8 mouse cellular contexts compared by ENCODE assay signal in the genomic region with DNA sequence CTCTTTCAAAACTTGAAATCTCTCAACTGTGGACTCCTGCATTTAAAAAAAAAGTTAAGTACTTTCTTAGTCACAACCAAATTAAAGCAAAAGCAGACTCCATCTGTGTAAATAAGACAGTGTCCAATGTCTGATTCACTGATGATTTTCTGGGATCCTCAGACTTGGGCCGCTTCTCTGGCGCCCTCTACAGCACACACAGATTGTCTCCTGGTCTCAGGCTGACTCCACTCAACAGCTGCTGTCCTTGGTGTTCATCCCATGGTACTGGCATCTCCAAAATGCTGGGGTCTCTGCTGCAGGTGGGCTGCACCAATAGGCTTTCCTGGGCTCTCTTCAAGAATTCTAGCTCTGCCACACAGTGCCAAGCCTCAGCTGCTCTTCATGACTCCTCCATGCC. TPM values are rescaled to one million over a fixed set of nuclear protein-coding genes. Genes with fewer than 3 reads are reported as not detected.
DNase-seq lines count a peak whose midpoint lies in the region; ATAC-seq and TF ChIP-seq lines count a peak whose summit lies in the region.

No protein-coding gene starts in this region.

- peak; percentile 63 for ATAC-seq in embryonic facial prominence, embryonic 14.5 days (ENCODE audit: low read depth)
- no peak for ATAC-seq in monocyte, adult 5-6 weeks (replicated peaks; ENCODE audit: insufficient number of reproducible peaks, low FRiP score, low TSS enrichment, poor library complexity, severe bottlenecking)

- no peaks in the 10 kb centered on the region for H3K79me2 ChIP-seq in C2C12 (ENCODE audit: control insufficient read depth, insufficient read depth)

- no peaks in the 10 kb centered on the region for H3K79me3 ChIP-seq in C2C12 (ENCODE audit: low read depth)

- WGBS in embryonic facial prominence, embryonic 14.5 days, result 7% methylated on average over 2 of the region's 2 CpGs

- H3K4me3 ChIP-seq in C2C12 (ENCODE audit: insufficient read depth, poor library complexity, severe bottlenecking), result no peak overlapping the region
- no peak overlapping the region for H3K4me3 ChIP-seq in embryonic facial prominence, embryonic 14.5 days (ENCODE audit: low read depth, low read length)

- peak; percentile 35 for DNase-seq in heart, adult 8-10 months (ENCODE audit: low spot score)
- no peak for DNase-seq in heart, postnatal 25 days (ENCODE audit: low spot score)
- peak; percentile 81 for DNase-seq in adrenal gland, postnatal 14 days
- peak; percentile 64 for DNase-seq in embryonic facial prominence, embryonic 14.5 days (ENCODE audit: low spot score)
- DNase-seq in kidney, postnatal 36 days, result peak; percentile 51 to 82
- DNase-seq in lung, postnatal 4 days, result peak; percentile 43 to 65

- H3K9ac ChIP-seq in embryonic facial prominence, embryonic 14.5 days (ENCODE audit: low read depth, low read length), result no peak overlapping the region

- no peak overlapping the region for H3ac ChIP-seq in C2C12 (ENCODE audit: control insufficient read depth, insufficient read length, low read depth)

- no peak overlapping the region for H3K27ac ChIP-seq in embryonic facial prominence, embryonic 14.5 days (replicated peaks; ENCODE audit: low read depth, low read length)

- peaks cover 44% of the 10 kb centered on the region for H3K27me3 ChIP-seq in C2C12 (ENCODE audit: control insufficient read depth, insufficient read depth, insufficient read length)
- no peaks in the 10 kb centered on the region for H3K27me3 ChIP-seq in embryonic facial prominence, embryonic 14.5 days (replicated peaks; ENCODE audit: control insufficient read depth, insufficient read depth, low read length)

- no peaks in the 10 kb centered on the region for H3K4me1 ChIP-seq in embryonic facial prominence, embryonic 14.5 days (ENCODE audit: control insufficient read depth, insufficient read depth, low read length)

- intact Hi-C loops in heart, postnatal 25 days (cut with DNase I), result loop anchor here (2.0 to 10.0 kb wide), 3 partner anchors 155 to 238 kb away; partner anchors contain the start of gene Pdpk1

- H3K4me2 ChIP-seq in embryonic facial prominence, embryonic 14.5 days (ENCODE audit: low read depth, low read length), result no peak overlapping the region

- TF ChIP-seq CTCF in C2C12 (IDR thresholded peaks at IDR 0.05; ENCODE audit: control insufficient read depth, insufficient read depth, insufficient read length), result peak; percentile 44

- no peaks in the 10 kb centered on the region for H3K9me3 ChIP-seq in embryonic facial prominence, embryonic 14.5 days (ENCODE audit: control insufficient read depth, low read length)

- H3K36me3 ChIP-seq in C2C12 (ENCODE audit: control insufficient read depth, insufficient read depth), result no peaks in the 10 kb centered on the region
- 0 out of 2 replicates have a peak, but pooled peaks cover 13% of the 10 kb centered on the region for H3K36me3 ChIP-seq in embryonic facial prominence, embryonic 14.5 days (ENCODE audit: control insufficient read depth, insufficient read depth, low read length)

TF ChIP-seq in C2C12, 6 proteins besides CTCF, POLR2A, EP300 and RAD21:
- no peak for TF ChIP-seq FOSL1 (IDR thresholded peaks at IDR 0.05; ENCODE audit: insufficient read depth, low read length, poor library complexity, severe bottlenecking)
- no peak for TF ChIP-seq MYOD1 (IDR thresholded peaks at IDR 0.05; ENCODE audit: control insufficient read depth, insufficient read length, low read depth)
- no peak for TF ChIP-seq USF1 (IDR thresholded peaks at IDR 0.05; ENCODE audit: low read depth)
- TF ChIP-seq CEBPB (IDR thresholded peaks at IDR 0.05; ENCODE audit: low read depth), result no peak
- no peak for TF ChIP-seq MYOG (IDR thresholded peaks at IDR 0.05; ENCODE audit: control insufficient read depth, extremely low read depth, insufficient read length)
- TF ChIP-seq MAX (IDR thresholded peaks at IDR 0.05), result no peak

RNA-seq across cellular contexts. Expression of gene Rnps1, which starts 24.5 kb away (rescaled TPM):
- total RNA-seq in heart, adult 8-10 months (2022), result 10 to 100 TPM; 59.7 to 61.4 (median 60.7) TPM
- total RNA-seq in heart, postnatal 25 days (2021), result 10 to 100 TPM; 60.3 to 60.5 TPM
- polyA plus RNA-seq in C2C12 (2012; fragmentation: generic; extraction: Trizol), result 99.0 TPM
- 78.8 and 84.9 TPM in 2 replicates for total RNA-seq in adrenal gland, postnatal 14 days (2021)
- 202 and 224 TPM in 2 replicates for polyA plus RNA-seq in embryonic facial prominence, embryonic 14.5 days (2014; fragmentation: Nextera tagmentation; extraction: Ambion mirVana)
- total RNA-seq in monocyte, adult 5-6 weeks (2017), result 84.3 to 102 TPM (median 99.4 TPM) in 3 replicates

RNA-seq across cellular contexts. Expression of gene Eci1, which starts 36.6 kb away (rescaled TPM):
- total RNA-seq in heart, adult 8-10 months (2022), result 100 to 1,000 TPM; 455 to 534 (median 495) TPM
- 100 to 1,000 TPM; 409 to 483 TPM for total RNA-seq in heart, postnatal 25 days (2021)
- polyA plus RNA-seq in C2C12 (2012; fragmentation: generic; extraction: Trizol), result 48.5 TPM
- total RNA-seq in adrenal gland, postnatal 14 days (2021), result 505 and 573 TPM in 2 replicates
- polyA plus RNA-seq in embryonic facial prominence, embryonic 14.5 days (2014; fragmentation: Nextera tagmentation; extraction: Ambion mirVana), result 57.6 and 58.7 TPM in 2 replicates
- 22.1 to 36.2 TPM (median 26.0 TPM) in 3 replicates for total RNA-seq in monocyte, adult 5-6 weeks (2017)

RNA-seq across cellular contexts. Expression of gene Abca3, which starts 38.1 kb away (rescaled TPM):
- total RNA-seq in heart, adult 8-10 months (2022), result 10 to 100 TPM; 11.4 to 13.4 (median 13.2) TPM
- 10 to 100 TPM; 12.8 to 13.1 TPM for total RNA-seq in heart, postnatal 25 days (2021)
- polyA plus RNA-seq in C2C12 (2012; fragmentation: generic; extraction: Trizol), result 0.66 TPM
- 24.4 and 25.2 TPM in 2 replicates for total RNA-seq in adrenal gland, postnatal 14 days (2021)
- 10.1 TPM in 2 replicates for polyA plus RNA-seq in embryonic facial prominence, embryonic 14.5 days (2014; fragmentation: Nextera tagmentation; extraction: Ambion mirVana)
- 29.2 to 35.4 TPM (median 29.7 TPM) in 3 replicates for total RNA-seq in monocyte, adult 5-6 weeks (2017)

RNA-seq across cellular contexts. Expression of gene Abca17, which starts 39.0 kb away (rescaled TPM):
- under 1 TPM in 1 of 4 experiments, not detected in 3; 0.06 TPM for total RNA-seq in heart, adult 8-10 months (2022)
- not detected for total RNA-seq in heart, postnatal 25 days (2021)
- not detected for polyA plus RNA-seq in C2C12 (2012; fragmentation: generic; extraction: Trizol)
- total RNA-seq in adrenal gland, postnatal 14 days (2021), result 0.11 TPM in 1 of 2 replicates, not detected in the other
- not detected in 2 replicates for polyA plus RNA-seq in embryonic facial prominence, embryonic 14.5 days (2014; fragmentation: Nextera tagmentation; extraction: Ambion mirVana)
- total RNA-seq in monocyte, adult 5-6 weeks (2017), result not detected in 3 replicates

RNA-seq across cellular contexts. Expression of gene Dnase1l2, which starts 53.0 kb away (rescaled TPM):
- 1 to 10 TPM in 3 of 4 experiments, under 1 TPM in 1; 0.91 to 1.4 (median 1.1) TPM for total RNA-seq in heart, adult 8-10 months (2022)
- total RNA-seq in heart, postnatal 25 days (2021), result 1 to 10 TPM in 1 of 2 experiments, under 1 TPM in 1; 0.78 to 1.2 TPM
- polyA plus RNA-seq in C2C12 (2012; fragmentation: generic; extraction: Trizol), result 0.68 TPM
- 1.8 and 2.5 TPM in 2 replicates for total RNA-seq in adrenal gland, postnatal 14 days (2021)
- 3.3 and 4.9 TPM in 2 replicates for polyA plus RNA-seq in embryonic facial prominence, embryonic 14.5 days (2014; fragmentation: Nextera tagmentation; extraction: Ambion mirVana)
- 1.6 to 2.2 TPM in 2 of 3 replicates, not detected in the other for total RNA-seq in monocyte, adult 5-6 weeks (2017)

Comparison
In these comparisons a context has a peak if more than half of its experiments do, and no peak if none do; other contexts are left out.
1. RNA of gene Eci1, which starts 36.6 kb away (total RNA-seq): 455 to 534 TPM in heart, adult 8-10 months, 505 to 573 TPM in adrenal gland, postnatal 14 days and 409 to 483 TPM in heart, postnatal 25 days; 22.1 to 36.2 TPM in monocyte, adult 5-6 weeks; every median in the first group is over 10 times any median in the second.